Mouse (Mus musculus): Measurements from ENCODE around the gene Mst1r. TPM values are rescaled to one million over a fixed set of nuclear protein-coding genes. Genes with fewer than 3 reads are reported as not detected.
A peak's percentile ranks its signal among the peaks of the same experiment; 100 is the strongest.

Mst1r gene
- total and polyA plus RNA-seq, 3 experiments = not detected

- peak overlapping the region; percentile 85 to 91 (median 87) for H3K4me3 ChIP-seq (replicated peaks in 1 of 3; ENCODE audit: low read depth in 2 of 3, low read length in 2 of 3, poor library complexity in 1 of 3)
- H3K27ac ChIP-seq (ENCODE audit: insufficient read depth, low read depth) = peak overlapping the region; percentile 69
- dilution Hi-C loops (cut with MboI; ENCODE audit: extremely low pct_ligation_motif_present, extremely low pct_unique_long_range_greater_than_20kb, low sequenced_read_pairs) = no loop called here
- peak overlapping the region; percentile 98; the same call in 1 of the 2 replicates for H3K4me2 ChIP-seq (ENCODE audit: insufficient read depth, low read depth, poor library complexity, severe bottlenecking)
- no peaks in the 10 kb centered on the region for H3K9me3 ChIP-seq (replicated peaks; ENCODE audit: low read length)
- peaks cover 5 to 20% of the 10 kb centered on the region in 2 experiments for H3K4me1 ChIP-seq (ENCODE audit: control insufficient read depth in 1 of 2, insufficient read depth in 2 of 2)
- peaks cover 2% of the 10 kb centered on the region for H3K27me3 ChIP-seq (replicated peaks)
- peaks cover 4 to 21% of the 10 kb centered on the region in 2 experiments for H3K36me3 ChIP-seq (replicated peaks in 1 of 2; ENCODE audit: control insufficient read depth in 1 of 2, insufficient read depth in 1 of 2, low read length in 1 of 2)
- in situ Hi-C loops (cut with MboI; ENCODE audit: low pct_ligation_motif_present, low pct_unique_long_range_greater_than_20kb, low sequenced_read_pairs) = no loop called here
- TF ChIP-seq CHD2 (IDR thresholded peaks at IDR 0.05; ENCODE audit: low read length) = peak; percentile 37; the same call in 1 of the 2 replicates
- TF ChIP-seq JUND (conservative IDR thresholded peaks at IDR 0.05; ENCODE audit: low read depth, low read length) = no peak
- no peak for TF ChIP-seq IRF4 (IDR thresholded peaks at IDR 0.05; ENCODE audit: low read depth, low read length)
- TF ChIP-seq BHLHE40 (IDR thresholded peaks at IDR 0.05; ENCODE audit: low read depth, low read length) = no peak
- TF ChIP-seq ETS1 (conservative IDR thresholded peaks at IDR 0.05; ENCODE audit: low read depth, low read length) = no peak
- TF ChIP-seq EP300 (IDR thresholded peaks at IDR 0.05; ENCODE audit: low read length) = no peak
- peak; percentile 90 for TF ChIP-seq NELFE (IDR thresholded peaks at IDR 0.05; ENCODE audit: low read depth, low read length)
- TF ChIP-seq POLR2A (IDR thresholded peaks at IDR 0.05; ENCODE audit: low read depth, low read length) = peak; percentile 95
- no peak for TF ChIP-seq RCOR1 (conservative IDR thresholded peaks at IDR 0.05; ENCODE audit: low read depth, low read length)
- peak; percentile 71 for TF ChIP-seq ZMIZ1 (IDR thresholded peaks at IDR 0.05; ENCODE audit: low read depth, low read length)
- peak; percentile 78 for TF ChIP-seq TCF12 (IDR thresholded peaks at IDR 0.05; ENCODE audit: low read depth, low read length)
- TF ChIP-seq ZKSCAN1 (IDR thresholded peaks at IDR 0.05; ENCODE audit: borderline replicate concordance, low read depth, low read length) = no peak
- peak; percentile 69 for TF ChIP-seq NRF1 (IDR thresholded peaks at IDR 0.05; ENCODE audit: low read depth, low read length)
- peak; percentile 87 for TF ChIP-seq TBP (conservative IDR thresholded peaks at IDR 0.05; ENCODE audit: low read depth, low read length)
- TF ChIP-seq MYC (IDR thresholded peaks at IDR 0.05; ENCODE audit: low read depth, low read length) = no peak
- TF ChIP-seq GABPA (IDR thresholded peaks at IDR 0.05; ENCODE audit: insufficient replicate concordance, low read depth, low read length) = no peak; the same call in 1 of the 2 replicates
- TF ChIP-seq MXI1 (IDR thresholded peaks at IDR 0.05; ENCODE audit: low read depth, low read length) = peak; percentile 79
- TF ChIP-seq USF1 (IDR thresholded peaks at IDR 0.05; ENCODE audit: low read depth, low read length) = no peak
- TF ChIP-seq POLR2AphosphoS2 (IDR thresholded peaks at IDR 0.05; ENCODE audit: low read depth, low read length) = peak; percentile 84; the same call in 1 of the 2 replicates
- TF ChIP-seq MAX (IDR thresholded peaks at IDR 0.05; ENCODE audit: low read length) = peak; percentile 62
- no peak for TF ChIP-seq MAZ (IDR thresholded peaks at IDR 0.05; ENCODE audit: low read depth, low read length)
- TF ChIP-seq CTCF (conservative IDR thresholded peaks at IDR 0.05 in 1 of 2, IDR thresholded peaks at IDR 0.05 in 1 of 2; ENCODE audit: low read depth in 2 of 2, low read length in 2 of 2) = no peak
- TF ChIP-seq ELF1 (IDR thresholded peaks at IDR 0.05; ENCODE audit: low read depth, low read length) = peak; percentile 87
- TF ChIP-seq HCFC1 (IDR thresholded peaks at IDR 0.05; ENCODE audit: low read depth, low read length) = peak; percentile 95
- peak; percentile 46 for TF ChIP-seq MEF2A (IDR thresholded peaks at IDR 0.05; ENCODE audit: borderline replicate concordance, low read depth, low read length)
- TF ChIP-seq ZNF384 (IDR thresholded peaks at IDR 0.05; ENCODE audit: low read depth, low read length) = no peak
- TF ChIP-seq RAD21 (IDR thresholded peaks at IDR 0.05; ENCODE audit: low read depth, low read length) = no peak
- no peak for TF ChIP-seq CHD1 (IDR thresholded peaks at IDR 0.05; ENCODE audit: low read depth, low read length)
- TF ChIP-seq UBTF (IDR thresholded peaks at IDR 0.05; ENCODE audit: low read depth, low read length) = peak; percentile 75; the same call in 1 of the 2 replicates
- TF ChIP-seq USF2 (conservative IDR thresholded peaks at IDR 0.05; ENCODE audit: low read depth, low read length) = no peak
- TF ChIP-seq E2F4 (IDR thresholded peaks at IDR 0.05; ENCODE audit: insufficient replicate concordance, low read depth, low read length) = peak; percentile 77; the same call in 1 of the 2 replicates
- peak; percentile 92 for TF ChIP-seq SIN3A (IDR thresholded peaks at IDR 0.05; ENCODE audit: low read length)
- no peak for TF ChIP-seq JUN (IDR thresholded peaks at IDR 0.05; ENCODE audit: insufficient read depth, low read depth, low read length)
- peak; percentile 89 for TF ChIP-seq KAT2A (IDR thresholded peaks at IDR 0.05; ENCODE audit: insufficient replicate concordance, low read length)
- peak; percentile 91 for DNase-seq (ENCODE audit: extremely low read depth)
- peak overlapping the region; percentile 97 for H3K9ac ChIP-seq (ENCODE audit: insufficient read depth, low read depth)
- H3K79me2 ChIP-seq (replicated peaks; ENCODE audit: control insufficient read depth, extremely low read depth, insufficient read depth, poor library complexity, severe bottlenecking) = peaks cover 40% of the 10 kb centered on the region
Measured at GRCm38 (mm10) chr9:107872350-107873098, 34.1 kb upstream of the Mst1r start.
